Mouse (Mus musculus): ENCODE data around the gene Rnf212b.
A peak's percentile ranks its signal among the peaks of the same experiment; 100 is the strongest.

The Rnf212b gene

DNA sequence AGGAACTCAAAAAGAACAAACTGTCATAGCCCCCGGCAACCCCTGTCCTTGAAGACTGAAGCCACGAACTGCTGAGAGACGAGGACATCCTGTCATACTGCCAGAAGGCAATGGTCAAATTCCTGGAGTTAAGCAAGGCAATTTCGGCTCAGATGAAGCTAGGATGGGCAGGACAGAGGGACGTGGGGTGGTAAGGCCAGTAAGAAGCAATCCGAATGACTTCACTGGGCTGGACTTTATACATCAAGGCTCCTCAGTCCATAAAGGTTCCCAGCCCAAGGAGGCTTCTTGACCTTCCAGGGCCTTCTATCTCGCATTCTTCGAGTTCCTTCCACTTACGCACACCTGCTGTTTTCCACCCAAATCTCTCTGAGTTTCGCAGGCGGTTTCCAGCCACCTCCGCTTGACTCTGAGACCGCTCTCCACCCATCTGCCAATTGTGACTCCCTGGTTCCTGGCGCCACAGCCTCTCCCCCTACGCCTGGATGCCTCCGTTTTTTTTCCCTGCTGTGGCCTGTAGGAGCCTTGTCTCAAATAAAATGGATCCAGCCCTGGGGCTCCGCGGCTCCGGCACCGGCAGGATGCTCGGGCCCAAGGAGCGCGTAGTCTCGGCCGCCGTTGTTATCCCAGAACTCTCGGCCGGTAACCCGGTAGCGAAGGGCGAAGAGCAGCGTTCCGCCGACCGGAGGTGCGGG, 62.0 kb downstream of the Rnf212b start:
- DNase-seq = peak; percentile 85

DNA sequence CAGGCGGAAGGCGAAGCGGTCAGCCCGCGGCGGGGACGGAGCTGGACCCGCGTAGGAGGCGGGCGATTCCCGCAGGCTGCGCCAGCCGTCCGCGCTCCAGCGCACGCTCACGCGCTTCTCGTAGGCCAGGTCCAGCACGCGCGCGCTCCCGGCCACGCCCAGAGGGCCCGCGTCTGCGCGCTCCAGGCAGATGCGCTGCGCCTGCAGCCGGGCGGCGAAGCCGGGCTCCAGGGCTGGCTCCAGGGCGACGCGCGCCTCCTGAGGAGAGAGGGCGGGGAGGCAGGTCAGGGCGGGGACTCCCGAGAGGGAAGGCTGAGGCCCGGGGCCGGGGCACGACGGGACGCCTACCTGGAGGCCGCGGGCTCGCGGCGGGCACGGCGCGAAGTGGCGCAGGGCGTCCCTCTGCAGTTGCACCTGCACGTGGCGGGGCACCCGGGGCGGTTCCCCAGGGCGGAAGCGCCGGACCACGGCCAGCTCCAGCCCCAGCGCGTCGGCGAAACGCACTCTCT, 62.7 kb downstream of the Rnf212b start:
- DNase-seq = peak; percentile 93

DNA sequence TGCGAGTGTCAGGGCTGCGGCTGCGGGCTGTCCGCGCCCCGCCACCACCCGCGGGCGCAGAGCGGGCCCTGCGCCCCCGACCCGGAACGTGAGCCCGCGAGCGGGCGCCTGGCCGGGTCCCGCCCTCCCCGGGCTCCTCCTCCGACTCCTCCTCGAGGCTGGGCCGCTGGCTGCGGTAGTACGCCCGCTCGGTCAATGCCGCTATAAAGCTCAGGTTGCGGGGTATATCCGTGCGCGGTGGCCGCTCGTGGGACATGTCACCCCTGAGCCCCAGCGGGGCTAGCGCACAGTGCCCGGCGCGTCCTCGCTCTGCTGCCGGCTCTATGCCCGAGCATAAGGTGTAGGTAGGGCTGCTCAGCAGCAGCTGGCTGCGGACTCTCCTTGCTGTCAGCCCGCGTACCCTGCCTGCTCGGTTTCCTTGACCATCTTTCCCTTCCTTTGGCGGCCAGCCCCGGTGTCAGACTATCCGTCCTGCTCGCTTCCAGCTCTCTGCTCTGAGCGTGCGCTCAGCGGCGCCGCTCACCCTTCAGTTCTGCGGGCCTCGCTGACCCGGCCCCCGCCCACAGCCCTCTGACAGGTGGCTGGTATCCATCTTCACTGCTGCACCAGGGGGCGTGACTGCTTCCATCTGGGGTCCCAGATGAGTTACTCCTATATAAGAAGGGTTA, 63.2 kb downstream of the Rnf212b start, which contains the start of gene Ppp1r3e:
TSS of gene Ppp1r3e (minus strand) at position 503 of the 668 bp plus-strand sequence.
- peak; percentile 79 for DNase-seq

DNA sequence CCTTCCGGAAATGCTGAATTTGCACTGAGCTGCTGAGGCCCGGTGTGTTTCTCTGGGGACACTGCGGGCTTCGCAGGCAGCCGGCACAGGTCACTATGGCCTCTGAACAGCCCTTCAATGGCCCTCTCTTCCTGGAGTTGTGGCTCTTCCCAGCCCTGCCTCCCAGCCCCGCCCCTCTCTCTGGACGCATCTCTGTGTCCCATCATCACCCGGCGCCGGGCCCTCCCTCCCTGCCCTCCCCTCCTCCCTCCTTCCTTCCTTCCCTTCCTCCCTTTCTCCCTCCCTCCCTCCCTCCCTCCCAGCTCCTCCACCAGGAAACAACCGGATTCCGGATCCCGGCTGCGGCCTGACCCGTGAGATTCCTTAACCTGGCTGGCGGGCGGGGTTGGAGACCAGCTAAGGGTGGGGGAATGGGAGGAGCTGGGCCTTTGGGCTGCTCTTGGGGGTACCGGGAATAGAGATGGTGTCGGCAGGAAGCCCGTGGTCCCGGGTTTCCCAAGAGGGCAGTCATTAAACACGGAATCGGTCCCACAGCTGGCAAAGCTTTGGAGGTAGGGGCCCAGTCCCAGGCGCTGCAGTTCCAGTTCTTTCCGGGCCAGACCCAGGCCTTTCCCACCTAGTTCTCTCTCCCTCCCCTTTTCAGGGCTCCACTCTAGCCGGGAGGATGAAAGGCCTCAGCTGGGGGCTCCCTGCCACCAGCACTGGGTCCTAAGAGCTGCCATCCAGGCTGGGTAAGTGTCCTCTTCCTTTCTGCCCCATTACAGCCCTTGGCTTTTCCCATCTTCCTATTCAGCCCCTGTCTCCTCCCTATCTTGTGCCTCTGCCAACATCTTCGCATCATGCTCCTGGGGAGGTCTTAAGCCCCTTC, 69.4 kb downstream of the Rnf212b start, which contains the start of the genes Bcl2l2 and Gm20521:
TSS of gene Bcl2l2 (plus strand) at position 224 of the 868 bp plus-strand sequence.
TSS of gene Gm20521 (plus strand) at position 288 of the 868 bp plus-strand sequence.
- peak; percentile 81 for DNase-seq

DNA sequence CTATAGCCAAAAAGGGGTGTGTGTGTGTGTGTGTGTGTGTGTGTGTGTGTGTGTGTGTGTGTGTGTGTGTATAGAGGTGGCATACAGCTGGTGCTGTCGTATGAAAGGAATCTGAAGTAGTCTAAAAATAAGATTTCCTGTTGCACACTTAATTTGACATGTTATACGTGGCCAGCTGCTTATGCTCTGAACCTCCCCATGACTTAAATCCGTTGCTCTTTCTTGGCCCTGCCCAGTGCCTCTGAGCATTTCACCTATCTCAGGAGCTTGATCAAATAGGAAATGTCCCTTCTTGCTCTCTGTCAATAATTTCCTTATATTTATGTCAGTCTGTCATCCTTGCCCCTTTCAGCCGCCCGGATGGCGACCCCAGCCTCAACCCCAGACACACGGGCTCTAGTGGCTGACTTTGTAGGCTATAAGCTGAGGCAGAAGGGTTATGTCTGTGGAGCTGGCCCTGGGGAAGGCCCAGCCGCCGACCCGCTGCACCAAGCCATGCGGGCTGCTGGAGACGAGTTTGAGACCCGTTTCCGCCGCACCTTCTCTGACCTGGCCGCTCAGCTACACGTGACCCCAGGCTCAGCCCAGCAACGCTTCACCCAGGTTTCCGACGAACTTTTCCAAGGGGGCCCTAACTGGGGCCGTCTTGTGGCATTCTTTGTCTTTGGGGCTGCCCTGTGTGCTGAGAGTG, 70.2 kb downstream of the Rnf212b start:
- peak; percentile 44 for DNase-seq

- no peak for DNase-seq
These were observed 71.4 kb downstream of the Rnf212b start for GRCm38 (mm10) chr14:54885309-54885708.

DNA sequence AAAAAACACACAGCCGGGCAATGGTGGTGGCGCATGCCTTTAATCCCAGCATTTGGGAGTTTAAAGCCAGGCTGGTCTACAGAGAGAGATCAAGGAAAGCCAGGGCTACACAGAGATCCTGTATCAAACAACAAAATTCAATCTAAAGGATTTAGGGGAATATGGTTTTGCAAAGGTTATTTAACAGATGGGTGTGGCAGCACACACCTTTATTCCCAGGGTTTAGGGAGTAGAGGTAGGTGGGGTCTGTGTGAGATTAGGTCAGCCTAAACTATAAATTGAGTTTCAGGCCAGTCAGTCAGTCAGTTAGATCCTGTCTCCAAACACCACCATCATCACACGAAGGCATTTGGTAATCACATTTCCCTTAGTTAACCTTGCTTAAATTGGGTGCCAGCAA, 78.3 kb downstream of the Rnf212b start, which contains the start of gene Pabpn1:
TSS of gene Pabpn1 (plus strand) at position 301 of the 400 bp plus-strand sequence.
- no peak for DNase-seq

DNA sequence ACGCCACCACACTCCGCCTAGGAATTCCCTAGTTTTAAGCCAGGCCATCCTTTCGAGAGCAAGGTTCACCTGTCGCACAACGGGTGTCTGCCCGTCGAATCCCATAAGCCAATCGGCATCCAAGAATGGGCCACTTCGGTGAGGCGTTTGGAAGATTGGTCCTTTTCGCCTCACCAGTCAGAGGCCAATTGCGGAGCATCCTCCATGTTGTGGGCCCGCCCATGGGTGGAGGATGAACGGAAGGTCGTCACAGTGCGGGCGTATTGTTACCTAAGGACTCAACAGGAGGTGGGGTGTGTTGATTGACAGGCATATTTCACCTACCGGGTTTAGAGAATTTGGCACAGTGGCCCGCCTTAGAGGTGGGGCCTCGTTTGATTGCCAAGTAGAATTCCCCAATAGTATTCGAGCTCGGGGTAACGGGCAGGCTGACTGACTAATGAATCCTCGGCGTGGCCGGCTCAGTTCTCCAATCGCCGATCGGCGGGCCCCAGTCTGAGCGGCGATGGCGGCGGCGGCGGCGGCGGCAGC, 79.8 kb downstream of the Rnf212b start:
- peak; percentile 100 for DNase-seq

DNA sequence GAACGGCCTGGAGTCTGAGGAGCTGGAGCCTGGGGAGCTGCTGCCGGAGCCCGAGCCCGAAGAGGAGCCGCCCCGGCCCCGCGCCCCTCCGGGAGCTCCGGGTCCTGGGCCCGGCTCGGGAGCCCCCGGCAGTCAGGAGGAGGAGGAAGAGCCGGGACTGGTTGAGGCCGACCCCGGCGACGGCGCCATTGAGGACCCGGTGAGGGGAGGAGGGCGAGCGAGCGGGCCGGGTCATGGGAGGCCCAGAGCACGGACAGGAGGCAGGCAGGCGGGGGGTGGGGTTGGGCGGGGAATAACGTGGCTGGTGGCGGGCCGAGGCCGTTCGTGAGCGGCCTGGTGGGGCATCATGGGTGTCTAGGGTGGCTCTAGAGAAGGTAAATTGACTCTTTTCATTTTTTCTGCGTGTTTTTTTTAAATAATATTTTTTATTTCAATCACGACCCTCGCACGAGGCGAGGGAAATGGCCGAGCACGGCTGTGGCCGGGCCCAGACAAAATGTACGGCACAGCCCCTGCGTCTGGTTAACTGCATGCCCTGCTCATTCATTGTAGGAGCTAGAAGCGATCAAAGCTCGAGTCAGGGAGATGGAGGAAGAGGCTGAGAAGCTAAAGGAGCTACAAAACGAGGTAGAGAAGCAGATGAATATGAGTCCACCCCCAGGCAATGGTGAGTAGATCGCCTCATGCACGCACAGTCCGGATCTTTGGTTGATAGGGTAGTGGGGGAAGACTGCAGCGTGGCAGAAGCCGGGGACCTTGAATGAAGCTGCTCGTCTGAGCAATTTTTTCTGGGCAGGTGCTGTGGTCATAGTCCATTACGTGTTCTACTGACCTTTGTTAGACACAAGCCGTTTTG, 80.6 kb downstream of the Rnf212b start:
- DNase-seq = peak; percentile 69

DNA sequence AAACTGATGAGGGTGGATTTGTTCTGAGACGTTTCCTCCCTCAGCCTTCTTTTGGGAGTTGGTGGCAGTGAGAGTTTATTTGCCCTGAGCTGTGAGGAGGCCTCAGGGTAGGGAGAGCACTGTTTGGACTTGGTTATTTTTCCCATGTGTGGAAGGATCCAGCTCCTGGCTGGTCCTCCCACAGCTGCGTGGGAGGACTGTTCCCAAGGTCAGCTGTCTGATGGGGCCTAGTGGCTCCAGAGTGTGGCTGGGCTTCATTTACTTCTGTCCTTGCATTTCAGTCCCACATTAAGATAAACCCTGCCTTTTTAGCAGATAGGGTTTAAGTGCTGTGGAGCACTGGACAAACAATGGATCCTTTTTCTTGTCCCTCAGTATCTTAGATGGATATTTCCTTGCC, 83.5 kb downstream of the Rnf212b start:
- DNase-seq = no peak

DNA sequence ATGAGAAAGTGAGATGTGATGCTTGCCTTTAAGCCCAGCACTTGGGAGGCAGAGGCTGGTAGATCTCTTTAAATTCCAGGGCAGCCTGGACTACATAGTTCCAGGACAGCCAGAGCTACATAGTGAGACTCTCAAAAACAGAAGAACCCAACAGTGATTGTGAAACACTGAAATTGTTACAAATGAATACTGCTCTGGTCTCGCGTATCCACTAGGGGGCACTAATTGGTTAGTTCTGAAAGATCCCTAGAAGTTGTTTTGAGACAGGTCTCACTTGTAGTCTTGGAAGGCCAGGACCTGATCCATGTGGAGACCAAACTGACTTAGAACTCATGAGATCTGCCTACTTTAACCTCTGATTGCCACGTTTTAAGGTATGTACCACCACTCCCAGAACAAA, 86.4 kb downstream of the Rnf212b start:
- DNase-seq = peak; percentile 88

GRCm38 (mm10) chr14:54903641-54904040, 89.7 kb downstream of the Rnf212b start:
- no peak for DNase-seq

Data from cerebellum, adult 9-10 months (tissue).